12 mouse cellular contexts compared by ENCODE assay signal in genomic region chr11:21763201-21763600, GRCm38 (mm10).
DNase-seq lines count a peak whose midpoint lies in the region; ATAC-seq lines count a peak whose summit lies in the region.
"Had no signal": no experiment of that assay in that cellular context is flagged by ENCODE, and none has a peak within 500 bp of the region (broad histone marks: within the 10 kb centered on the region; RNA-seq: fewer than 3 reads in every experiment).

No protein-coding gene starts in this region.

- H3K4me1 ChIP-seq in hindbrain, embryonic 15.5 days (replicated peaks), result no peaks in the 10 kb centered on the region
- H3K4me1 ChIP-seq in hindbrain, embryonic 11.5 days (replicated peaks; ENCODE audit: control insufficient read depth, insufficient read depth, low read length), result no peaks in the 10 kb centered on the region
- H3K4me1 ChIP-seq in limb, embryonic 10.5 days, result no peaks in the 10 kb centered on the region
- H3K4me1 ChIP-seq: heart, embryonic 10.5 days had no signal

- H3K4me2 ChIP-seq in hindbrain, embryonic 15.5 days, result no peak overlapping the region
- no peak overlapping the region for H3K4me2 ChIP-seq in hindbrain, embryonic 11.5 days (replicated peaks; ENCODE audit: low read depth, low read length)

- ATAC-seq in hindbrain, embryonic 15.5 days (ENCODE audit: low FRiP score, low read depth), result 0 out of 2 replicates have a peak, but pooled peaks have one; percentile 38
- ATAC-seq in hindbrain, embryonic 11.5 days (ENCODE audit: low FRiP score), result no peak
- ATAC-seq: activated CD4-positive, CD25-positive, alpha-beta regulatory T cell, adult 4 months had no signal

- H3K27me3 ChIP-seq in hindbrain, embryonic 15.5 days, result no peaks in the 10 kb centered on the region
- H3K27me3 ChIP-seq in hindbrain, embryonic 11.5 days (ENCODE audit: control insufficient read depth, insufficient read depth, low read length), result no peaks in the 10 kb centered on the region
- no peaks in the 10 kb centered on the region for H3K27me3 ChIP-seq in limb, embryonic 10.5 days (ENCODE audit: low read depth, poor library complexity, severe bottlenecking)

- no peak overlapping the region for H3K4me3 ChIP-seq in hindbrain, embryonic 15.5 days
- H3K4me3 ChIP-seq in hindbrain, embryonic 11.5 days (ENCODE audit: low read depth, low read length), result no peak overlapping the region
- no peak overlapping the region for H3K4me3 ChIP-seq in limb, embryonic 10.5 days
- H3K4me3 ChIP-seq: heart, embryonic 10.5 days had no signal

- whole genome bisulfite sequencing in hindbrain, embryonic 15.5 days, result 94% methylated on average over 4 of the region's 4 CpGs
- WGBS in hindbrain, embryonic 11.5 days, result 92% methylated on average over 4 of the region's 4 CpGs
- WGBS in limb, embryonic 10.5 days, result 93% methylated on average over 4 of the region's 4 CpGs

- H3K9ac ChIP-seq in hindbrain, embryonic 15.5 days, result no peak overlapping the region
- no peak overlapping the region for H3K9ac ChIP-seq in hindbrain, embryonic 11.5 days (ENCODE audit: low read depth, low read length)

- no peak overlapping the region for H3K27ac ChIP-seq in hindbrain, embryonic 15.5 days (replicated peaks)
- H3K27ac ChIP-seq in hindbrain, embryonic 11.5 days (ENCODE audit: low read depth, low read length), result no peak overlapping the region
- H3K27ac ChIP-seq in limb, embryonic 10.5 days, result no peak overlapping the region
- H3K27ac ChIP-seq: heart, embryonic 10.5 days had no signal

- no peak for DNase-seq in hindbrain, embryonic 11.5 days (ENCODE audit: low spot score)
- peak; percentile 85 for DNase-seq in cerebellum, adult 9-10 months
- DNase-seq in layer of hippocampus, adult 9-10 months (ENCODE audit: low spot score), result peak; percentile 33
- DNase-seq in right cerebral cortex, postnatal 25 days, result peak; percentile 6
- DNase-seq in gastrocnemius, adult 8-10 months (ENCODE audit: low spot score in 2 of 2), result no peak
- DNase-seq in adrenal gland, adult (ENCODE audit: inconsistent age in 2 of 2, low spot score in 1 of 2), result no peak
- DNase-seq in limb, embryonic 10.5 days (ENCODE audit: low spot score), result no peak
- DNase-seq: kidney, adult 9 months; lung, adult 2 months had no signal

- no peaks in the 10 kb centered on the region for H3K9me3 ChIP-seq in hindbrain, embryonic 15.5 days
- no peaks in the 10 kb centered on the region for H3K9me3 ChIP-seq in hindbrain, embryonic 11.5 days (ENCODE audit: control insufficient read depth, low read length)
- H3K9me3 ChIP-seq in limb, embryonic 10.5 days (replicated peaks), result no peaks in the 10 kb centered on the region
- H3K9me3 ChIP-seq: heart, embryonic 10.5 days had no signal

- H3K36me3 ChIP-seq in hindbrain, embryonic 15.5 days, result no peaks in the 10 kb centered on the region
- no peaks in the 10 kb centered on the region for H3K36me3 ChIP-seq in hindbrain, embryonic 11.5 days (ENCODE audit: control insufficient read depth, insufficient read depth, low read length)
- H3K36me3 ChIP-seq in limb, embryonic 10.5 days, result no peaks in the 10 kb centered on the region
- H3K36me3 ChIP-seq: heart, embryonic 10.5 days had no signal

Comparison
In these comparisons a context has a peak if more than half of its experiments do, and no peak if none do; other contexts are left out.
1. DNase-seq: peak in cerebellum, adult 9-10 months (single experiment), layer of hippocampus, adult 9-10 months (single experiment) and right cerebral cortex, postnatal 25 days (single experiment); none in hindbrain, embryonic 11.5 days (single experiment), gastrocnemius, adult 8-10 months (0 of 2), adrenal gland, adult (0 of 2) and limb, embryonic 10.5 days (single experiment).